Mouse (Mus musculus) intestine, postnatal 0 days (tissue): ENCODE results near the gene Sox11. TPM values are rescaled to one million over a fixed set of nuclear protein-coding genes. Genes with fewer than 3 reads are reported as not detected.

Experiments
- ATAC-seq: fragments of 200-750 bp; cut with Nextera tagmentation; 2 replicates; pipeline ENCODE4 v1.8.0; 2017; ENCODE audit warnings: mild to moderate bottlenecking, moderate TSS enrichment, moderate library complexity
- H3K27ac ChIP-seq: fragments of 300-500 bp; sonication (generic); 2 replicates; pipeline ENCODE4 v1.5.1; 2014; ENCODE audit warnings: mild to moderate bottlenecking, low read depth, low read length, moderate library complexity
- H3K27me3 ChIP-seq: fragments of 300-500 bp; sonication (generic); replicated peaks from 2 replicates; pipeline ENCODE4 v1.6.1; 2014; ENCODE audit warnings: low read length, mixed read lengths; ENCODE audit not compliant: control insufficient read depth, insufficient read depth
- H3K36me3 ChIP-seq: fragments of 300-500 bp; sonication (generic); 2 replicates; pipeline ENCODE4 v1.6.1; 2014; ENCODE audit warnings: mild to moderate bottlenecking, moderate library complexity; ENCODE audit not compliant: control insufficient read depth, insufficient read depth
- H3K4me1 ChIP-seq: fragments of 300-500 bp; sonication (generic); replicated peaks from 2 replicates; pipeline ENCODE4 v1.6.1; 2014; ENCODE audit warnings: antibody characterized with exemption, low read length, mixed read lengths; ENCODE audit not compliant: control insufficient read depth, insufficient read depth
- H3K4me2 ChIP-seq: fragments of 300-500 bp; sonication (generic); replicated peaks from 2 replicates; pipeline ENCODE4 v1.6.1; 2014; ENCODE audit warnings: low read depth, mild to moderate bottlenecking, moderate library complexity
- H3K4me3 ChIP-seq: fragments of 300-500 bp; sonication (generic); 2 replicates; pipeline ENCODE4 v1.5.1; 2014; ENCODE audit warnings: low read depth, low read length
- H3K9ac ChIP-seq: fragments of 300-500 bp; sonication (generic); 2 replicates; pipeline ENCODE4 v1.6.1; 2014; ENCODE audit warnings: mild to moderate bottlenecking, low read depth, low read length
- H3K9me3 ChIP-seq: fragments of 300-500 bp; sonication (generic); 2 replicates; pipeline ENCODE4 v1.6.1; 2016; ENCODE audit warnings: mixed run types; ENCODE audit not compliant: control insufficient read depth
- CTCF ChIP-seq: sonication (generic); IDR thresholded peaks from 2 replicates; pipeline ENCODE4 v1.5.1; 2016; ENCODE audit warnings: low read depth, mild to moderate bottlenecking, control low read depth, antibody characterized with exemption, moderate library complexity
- WGBS: fragments of 180-500 bp; shearing (Covaris S2); extraction: QIAGEN DNeasy Blood & Tissue Kit; methylation state at CpG from one replicate; pipeline ENCODE4 v1.1.7; 2014; 5-methylcytosine and 5-hydroxymethylcytosine counted together
- polyA plus RNA-seq: library from polyadenylated mRNA; unstranded; fragments of >200 nt; fragmentation: Nextera tagmentation; extraction: Ambion mirVana; gene quantifications from 2 replicates; pipeline ENCODE4 v1.2.1, GENCODE M21; 2015

Gene Sox11
- polyA plus RNA-seq, 1 experiment from 2014 or later, result 4.7 TPM

GRCm38 (mm10) chr12:27323423-27323822 lies 19.0 kb downstream of the Sox11 start:
- no peak for ATAC-seq
- Histone ChIP-seq H3K9me3 (no peaks in the 10 kb centered on the region), H3K27ac (no peak overlapping the region), H3K9ac (no peak overlapping the region), H3K27me3 (no peaks in the 10 kb centered on the region), H3K4me3 (no peak overlapping the region), H3K4me2 (no peak overlapping the region), H3K36me3 (no peaks in the 10 kb centered on the region), H3K4me1 (no peaks in the 10 kb centered on the region)
- TF ChIP-seq CTCF, result no peak
- 69% methylated on average over 1 of the region's 1 CpGs for WGBS

GRCm38 (mm10) chr12:27320705-27321104 lies 21.7 kb downstream of the Sox11 start:
- Histone ChIP-seq H3K9ac (no peak overlapping the region), H3K9me3 (no peaks in the 10 kb centered on the region), H3K27me3 (no peaks in the 10 kb centered on the region), H3K4me1 (no peaks in the 10 kb centered on the region), H3K36me3 (no peaks in the 10 kb centered on the region), H3K27ac (no peak overlapping the region), H3K4me2 (no peak overlapping the region), H3K4me3 (no peak overlapping the region)
- no peak for ATAC-seq
- TF ChIP-seq CTCF, result no peak

- Histone ChIP-seq H3K27me3 (no peaks in the 10 kb centered on the region), H3K36me3 (no peaks in the 10 kb centered on the region), H3K4me3 (no peak overlapping the region), H3K4me1 (no peaks in the 10 kb centered on the region), H3K9me3 (no peaks in the 10 kb centered on the region), H3K4me2 (no peak overlapping the region), H3K9ac (no peak overlapping the region), H3K27ac (no peak overlapping the region)
- ATAC-seq, result no peak
- 77% methylated on average over 8 of the region's 8 CpGs for WGBS
- TF ChIP-seq CTCF, result no peak
Measured at GRCm38 (mm10) chr12:27312985-27313384, 29.4 kb downstream of the Sox11 start.

GRCm38 (mm10) chr12:27311854-27312466 lies 30.4 kb downstream of the Sox11 start:
- Histone ChIP-seq H3K27me3 (no peaks in the 10 kb centered on the region), H3K9me3 (no peaks in the 10 kb centered on the region), H3K9ac (no peak overlapping the region), H3K4me2 (no peak overlapping the region), H3K4me3 (no peak overlapping the region), H3K4me1 (no peaks in the 10 kb centered on the region), H3K36me3 (no peaks in the 10 kb centered on the region), H3K27ac (no peak overlapping the region)
- 38% methylated on average over 9 of the region's 9 CpGs for WGBS
- TF ChIP-seq CTCF, result no peak
- no peak for ATAC-seq

GRCm38 (mm10) chr12:27311316-27311832 lies 31.0 kb downstream of the Sox11 start:
- H3K4me2 ChIP-seq, result no peak overlapping the region
- WGBS, result 50% methylated on average over 5 of the region's 5 CpGs
- H3K27ac ChIP-seq, result no peak overlapping the region
- TF ChIP-seq CTCF, result no peak
- no peak for ATAC-seq
- H3K4me1 ChIP-seq, result no peaks in the 10 kb centered on the region
- H3K9me3 ChIP-seq, result no peaks in the 10 kb centered on the region
- H3K9ac ChIP-seq, result no peak overlapping the region
- no peak overlapping the region for H3K4me3 ChIP-seq
- H3K27me3 ChIP-seq, result no peaks in the 10 kb centered on the region
- no peaks in the 10 kb centered on the region for H3K36me3 ChIP-seq

GRCm38 (mm10) chr12:27310703-27311102 lies 31.7 kb downstream of the Sox11 start:
- WGBS, result 57% methylated on average over 13 of the region's 13 CpGs
- H3K4me2 ChIP-seq, result no peak overlapping the region
- TF ChIP-seq CTCF, result no peak
- no peak overlapping the region for H3K9ac ChIP-seq
- no peaks in the 10 kb centered on the region for H3K36me3 ChIP-seq
- no peaks in the 10 kb centered on the region for H3K9me3 ChIP-seq
- H3K27ac ChIP-seq, result no peak overlapping the region
- no peaks in the 10 kb centered on the region for H3K27me3 ChIP-seq
- no peak for ATAC-seq
- no peaks in the 10 kb centered on the region for H3K4me1 ChIP-seq
- no peak overlapping the region for H3K4me3 ChIP-seq
